Comparison of ENCODE assay signal across 18 mouse cellular contexts in genomic region chr5:117939402-117939801, GRCm38 (mm10). TPM values are rescaled to one million over a fixed set of nuclear protein-coding genes. Genes with fewer than 3 reads are reported as not detected.
A peak's percentile ranks its signal among the peaks of the same experiment; 100 is the strongest.
DNase-seq lines count a peak whose midpoint lies in the region; ATAC-seq lines count a peak whose summit lies in the region.
"Had no signal": no experiment of that assay in that cellular context is flagged by ENCODE, and none has a peak within 500 bp of the region (broad histone marks: within the 10 kb centered on the region; RNA-seq: fewer than 3 reads in every experiment).

No protein-coding gene starts in this region.

- no peak overlapping the region for H3K9ac ChIP-seq in forebrain, embryonic 16.5 days (replicated peaks; ENCODE audit: low read depth, low read length)
- H3K9ac ChIP-seq: embryonic facial prominence, embryonic 12.5 days; neural tube, embryonic 12.5 days had no signal

- H3K9me3 ChIP-seq in forebrain, embryonic 16.5 days (ENCODE audit: control insufficient read depth, low read length), result no peaks in the 10 kb centered on the region
- H3K9me3 ChIP-seq: embryonic facial prominence, embryonic 12.5 days; hindbrain, embryonic 10.5 days; neural tube, embryonic 12.5 days had no signal

- H3K27me3 ChIP-seq in forebrain, embryonic 16.5 days (replicated peaks; ENCODE audit: control insufficient read depth, insufficient read depth, low read length), result no peaks in the 10 kb centered on the region
- H3K27me3 ChIP-seq: neural tube, embryonic 12.5 days had no signal

- 39% methylated on average over 8 of the region's 8 CpGs for WGBS in forebrain, embryonic 16.5 days

- H3K36me3 ChIP-seq in forebrain, embryonic 16.5 days (ENCODE audit: control insufficient read depth, insufficient read depth), result no peaks in the 10 kb centered on the region
- H3K36me3 ChIP-seq: embryonic facial prominence, embryonic 12.5 days; hindbrain, embryonic 10.5 days; neural tube, embryonic 12.5 days had no signal

- H3K4me2 ChIP-seq in forebrain, embryonic 16.5 days (ENCODE audit: low read length), result no peak overlapping the region
- H3K4me2 ChIP-seq: embryonic facial prominence, embryonic 12.5 days; midbrain, embryonic 11.5 days; neural tube, embryonic 12.5 days had no signal

- peak; percentile 91 for ATAC-seq in forebrain, embryonic 16.5 days
- no peak for ATAC-seq in CD4-positive, CD25-positive, alpha-beta regulatory T cell, adult 4 months

- intact Hi-C loops in left cerebral cortex, postnatal 14 days (cut with DNase I), result no loop called here

- peaks cover 9% of the 10 kb centered on the region for H3K4me1 ChIP-seq in forebrain, embryonic 16.5 days (replicated peaks; ENCODE audit: control insufficient read depth, insufficient read depth, low read length)
- H3K4me1 ChIP-seq: embryonic facial prominence, embryonic 12.5 days had no signal

- peak overlapping the region; percentile 49; the same call in 1 of the 2 replicates for H3K27ac ChIP-seq in forebrain, embryonic 16.5 days (ENCODE audit: low read length)
- H3K27ac ChIP-seq: embryonic facial prominence, embryonic 12.5 days; hindbrain, embryonic 10.5 days; neural tube, embryonic 12.5 days had no signal

- DNase-seq in layer of hippocampus, adult 18-20 months (ENCODE audit: low spot score in 2 of 2), result peak; percentile 56 to 71
- DNase-seq in layer of hippocampus, postnatal 25 days (ENCODE audit: extremely low spot score in 1 of 2, low spot score in 1 of 2), result no peak
- DNase-seq in left cerebral cortex, postnatal 14 days (ENCODE audit: low spot score in 2 of 2), result peak; percentile 54 to 62
- peak; percentile 47 for DNase-seq in telencephalon, adult 2 months (ENCODE audit: low read depth, low spot score)
- no peak for DNase-seq in cerebellum, adult 9-11 months
- DNase-seq: cerebellum, adult 2 months; heart, adult 11 months; kidney, adult 18-20 months; kidney, postnatal 10 days; lung, adult 18-20 months; lung, postnatal 36 days; thymus, adult 2 months had no signal

- no peak overlapping the region for H3K4me3 ChIP-seq in forebrain, embryonic 16.5 days (replicated peaks; ENCODE audit: low read length)
- H3K4me3 ChIP-seq: embryonic facial prominence, embryonic 12.5 days; hindbrain, embryonic 10.5 days; neural tube, embryonic 12.5 days had no signal

RNA-seq across cellular contexts. Expression of gene Fbxo21, which starts 37.1 kb away (rescaled TPM):
- total RNA-seq in layer of hippocampus, adult 18-20 months (2021), result 100 to 1,000 TPM; 160 to 163 TPM
- total RNA-seq in layer of hippocampus, postnatal 25 days (2021), result 100 to 1,000 TPM; 128 to 150 TPM
- polyA plus RNA-seq in forebrain, embryonic 16.5 days (2015; fragmentation: Nextera tagmentation; extraction: Ambion mirVana), result 203 and 214 TPM in 2 replicates
- 100 to 1,000 TPM; 113 to 118 TPM for total RNA-seq in left cerebral cortex, postnatal 14 days (2021)
- 10 to 100 TPM in 1 of 2 experiments, 1 to 10 TPM in 1; 7.9 to 12.5 TPM for polyA plus RNA-seq in CD4-positive, CD25-positive, alpha-beta regulatory T cell, adult 4 months (2017; shearing (Covaris generic))

Comparison
In these comparisons a context has a peak if more than half of its experiments do, and no peak if none do; other contexts are left out.
1. DNase-seq: peak in layer of hippocampus, adult 18-20 months (2 of 2), left cerebral cortex, postnatal 14 days (2 of 2) and telencephalon, adult 2 months (single experiment); none in layer of hippocampus, postnatal 25 days (0 of 2) and cerebellum, adult 9-11 months (single experiment).